Mouse (Mus musculus) forebrain, embryonic 12.5 days (tissue): Measurements from ENCODE around the gene Ppp2r5e. TPM values are rescaled to one million over a fixed set of nuclear protein-coding genes. Genes with fewer than 3 reads are reported as not detected.

Experiments
- polyA plus RNA-seq: library from polyadenylated mRNA; unstranded; fragments of >200 nt; fragmentation: Nextera tagmentation; extraction: Ambion mirVana; gene quantifications from 2 replicates; pipeline ENCODE4 v1.2.1, GENCODE M21; 2016

The Ppp2r5e gene
- polyA plus RNA-seq, 1 experiment from 2014 or later = 27.4 TPM

Other genes with a start within 250 kb of the Ppp2r5e start
- not detected in 2 replicates for gene Gphb5, start 179.5 kb downstream of the Ppp2r5e start, polyA plus RNA-seq
- 9.0 and 9.7 TPM in 2 replicates for gene Wdr89, start 73.3 kb upstream of the Ppp2r5e start, polyA plus RNA-seq
- 11.6 and 12.6 TPM in 2 replicates for gene Sgpp1, start 139.5 kb upstream of the Ppp2r5e start, polyA plus RNA-seq
- 141 and 143 TPM in 2 replicates for gene Syne2, start 221.9 kb upstream of the Ppp2r5e start, polyA plus RNA-seq